Mouse (Mus musculus): ENCODE measurements around the gene Ptprc. TPM values are rescaled to one million over a fixed set of nuclear protein-coding genes. Genes with fewer than 3 reads are reported as not detected.

Ptprc gene
- total and polyA plus RNA-seq, 3 experiments: 5.0 to 8.0 (median 5.8) TPM

- TF ChIP-seq EP300 (IDR thresholded peaks at IDR 0.05; ENCODE audit: insufficient read depth, low read depth, low read length): no peak
- TF ChIP-seq CTCF (IDR thresholded peaks at IDR 0.05): no peak
- TF ChIP-seq POLR2A (IDR thresholded peaks at IDR 0.05; ENCODE audit: insufficient read depth, low read depth, low read length): no peak
- no peak for DNase-seq
Measured at GRCm38 (mm10) chr1:138037484-138037883, 138.0 kb downstream of the Ptprc start.

GRCm38 (mm10) chr1:138029649-138030048 is 145.9 kb downstream of the Ptprc start:
- no peak overlapping the region for H3K27ac ChIP-seq
- no peak for DNase-seq
- no peaks in the 10 kb centered on the region for H3K79me2 ChIP-seq (replicated peaks; ENCODE audit: control insufficient read depth, insufficient read depth, low read length)
- H3K36me3 ChIP-seq (ENCODE audit: control insufficient read depth, insufficient read depth, low read length): no peaks in the 10 kb centered on the region
- H3K4me3 ChIP-seq: no peak overlapping the region
- intact Hi-C loops (cut with DNase I): no loop called here
- TF ChIP-seq EP300 (IDR thresholded peaks at IDR 0.05; ENCODE audit: insufficient read depth, low read depth, low read length) (no peak), CTCF (IDR thresholded peaks at IDR 0.05) (no peak), POLR2A (IDR thresholded peaks at IDR 0.05; ENCODE audit: insufficient read depth, low read depth, low read length) (no peak)
- H3K9ac ChIP-seq (ENCODE audit: low read depth, low read length): no peak overlapping the region
- H3K27me3 ChIP-seq (ENCODE audit: control insufficient read depth, insufficient read depth, low read length): no peaks in the 10 kb centered on the region
- H3K4me1 ChIP-seq (ENCODE audit: control insufficient read depth, insufficient read depth, low read length): no peaks in the 10 kb centered on the region
- WGBS: 69% methylated on average over 4 of the region's 4 CpGs

More at GRCm38 (mm10) chr1:138037484-138037883, 138.0 kb downstream of the Ptprc start:
- WGBS: 52% methylated on average over 5 of the region's 5 CpGs
- intact Hi-C loops (cut with DNase I): no loop called here
- Histone ChIP-seq H3K27ac (no peak overlapping the region), H3K4me3 (no peak overlapping the region), H3K79me2 (replicated peaks; ENCODE audit: control insufficient read depth, insufficient read depth, low read length) (no peaks in the 10 kb centered on the region), H3K4me1 (ENCODE audit: control insufficient read depth, insufficient read depth, low read length) (peaks cover 3% of the 10 kb centered on the region), H3K36me3 (ENCODE audit: control insufficient read depth, insufficient read depth, low read length) (no peaks in the 10 kb centered on the region), H3K27me3 (ENCODE audit: control insufficient read depth, insufficient read depth, low read length) (no peaks in the 10 kb centered on the region), H3K9ac (ENCODE audit: low read depth, low read length) (no peak overlapping the region)

GRCm38 (mm10) chr1:138025298-138025697 is 150.2 kb downstream of the Ptprc start:
- intact Hi-C loops (cut with DNase I): no loop called here
- DNase-seq: no peak
- no peak overlapping the region for H3K9ac ChIP-seq (ENCODE audit: low read depth, low read length)
- TF ChIP-seq EP300 (IDR thresholded peaks at IDR 0.05; ENCODE audit: insufficient read depth, low read depth, low read length): no peak
- no peak for TF ChIP-seq CTCF (IDR thresholded peaks at IDR 0.05)
- TF ChIP-seq POLR2A (IDR thresholded peaks at IDR 0.05; ENCODE audit: insufficient read depth, low read depth, low read length): no peak
- H3K4me3 ChIP-seq: no peak overlapping the region
- H3K4me1 ChIP-seq (ENCODE audit: control insufficient read depth, insufficient read depth, low read length): no peaks in the 10 kb centered on the region
- H3K27me3 ChIP-seq (ENCODE audit: control insufficient read depth, insufficient read depth, low read length): no peaks in the 10 kb centered on the region
- WGBS: 84% methylated on average over 1 of the region's 1 CpGs
- no peaks in the 10 kb centered on the region for H3K36me3 ChIP-seq (ENCODE audit: control insufficient read depth, insufficient read depth, low read length)
- H3K27ac ChIP-seq: no peak overlapping the region
- no peaks in the 10 kb centered on the region for H3K79me2 ChIP-seq (replicated peaks; ENCODE audit: control insufficient read depth, insufficient read depth, low read length)

- Histone ChIP-seq H3K9ac (ENCODE audit: low read depth, low read length) (no peak overlapping the region), H3K4me1 (ENCODE audit: control insufficient read depth, insufficient read depth, low read length) (no peaks in the 10 kb centered on the region), H3K27me3 (ENCODE audit: control insufficient read depth, insufficient read depth, low read length) (no peaks in the 10 kb centered on the region), H3K27ac (no peak overlapping the region), H3K36me3 (ENCODE audit: control insufficient read depth, insufficient read depth, low read length) (no peaks in the 10 kb centered on the region), H3K4me3 (no peak overlapping the region), H3K79me2 (replicated peaks; ENCODE audit: control insufficient read depth, insufficient read depth, low read length) (no peaks in the 10 kb centered on the region)
- 72% methylated on average over 4 of the region's 4 CpGs for WGBS
- no peak for DNase-seq
- no peak for TF ChIP-seq EP300 (IDR thresholded peaks at IDR 0.05; ENCODE audit: insufficient read depth, low read depth, low read length)
- intact Hi-C loops (cut with DNase I): no loop called here
Measured at GRCm38 (mm10) chr1:138023601-138024000, 151.9 kb downstream of the Ptprc start.

- no peaks in the 10 kb centered on the region for H3K79me2 ChIP-seq (replicated peaks; ENCODE audit: control insufficient read depth, insufficient read depth, low read length)
- no peak overlapping the region for H3K27ac ChIP-seq
- no peaks in the 10 kb centered on the region for H3K27me3 ChIP-seq (ENCODE audit: control insufficient read depth, insufficient read depth, low read length)
- no peak for DNase-seq
- no peaks in the 10 kb centered on the region for H3K36me3 ChIP-seq (ENCODE audit: control insufficient read depth, insufficient read depth, low read length)
- 34% methylated on average over 3 of the region's 3 CpGs for WGBS
- no peaks in the 10 kb centered on the region for H3K4me1 ChIP-seq (ENCODE audit: control insufficient read depth, insufficient read depth, low read length)
- no peak overlapping the region for H3K4me3 ChIP-seq
- intact Hi-C loops (cut with DNase I): no loop called here
- no peak overlapping the region for H3K9ac ChIP-seq (ENCODE audit: low read depth, low read length)
- TF ChIP-seq CTCF (IDR thresholded peaks at IDR 0.05) (no peak), POLR2A (IDR thresholded peaks at IDR 0.05; ENCODE audit: insufficient read depth, low read depth, low read length) (no peak), EP300 (IDR thresholded peaks at IDR 0.05; ENCODE audit: insufficient read depth, low read depth, low read length) (no peak)
Measured at GRCm38 (mm10) chr1:138022918-138023295, 152.6 kb downstream of the Ptprc start.

- TF ChIP-seq EP300 (IDR thresholded peaks at IDR 0.05; ENCODE audit: insufficient read depth, low read depth, low read length) (no peak), CTCF (IDR thresholded peaks at IDR 0.05) (no peak), POLR2A (IDR thresholded peaks at IDR 0.05; ENCODE audit: insufficient read depth, low read depth, low read length) (no peak)
- H3K27me3 ChIP-seq (ENCODE audit: control insufficient read depth, insufficient read depth, low read length): no peaks in the 10 kb centered on the region
- no peak overlapping the region for H3K9ac ChIP-seq (ENCODE audit: low read depth, low read length)
- intact Hi-C loops (cut with DNase I): no loop called here
- no peak overlapping the region for H3K4me3 ChIP-seq
- H3K36me3 ChIP-seq (ENCODE audit: control insufficient read depth, insufficient read depth, low read length): no peaks in the 10 kb centered on the region
- 74% methylated on average over 11 of the region's 11 CpGs for WGBS
- H3K4me1 ChIP-seq (ENCODE audit: control insufficient read depth, insufficient read depth, low read length): no peaks in the 10 kb centered on the region
- DNase-seq: no peak
- no peak overlapping the region for H3K27ac ChIP-seq
- H3K79me2 ChIP-seq (replicated peaks; ENCODE audit: control insufficient read depth, insufficient read depth, low read length): no peaks in the 10 kb centered on the region
Measured at GRCm38 (mm10) chr1:138021962-138022917, 153.3 kb downstream of the Ptprc start.

Other genes with a start within 250 kb of the Ptprc start
- gene Atp6v1g3, start 98.0 kb upstream of the Ptprc start, total RNA-seq (2021): not detected
- not detected in 2 replicates for gene Atp6v1g3, start 98.0 kb upstream of the Ptprc start, polyA plus RNA-seq (2012; rRNA removed)

Measured in heart, adult 2 months (tissue).